Mouse (Mus musculus) G1E (cell line): ENCODE data around the gene Aldh1a3.

Experiments
- CTCF ChIP-seq: IDR thresholded peaks from 2 replicates; pipeline ENCODE4 v1.5.1; 2012; ENCODE audit warnings: low read depth, low read length, inconsistent platforms, mixed read lengths
- GATA1 ChIP-seq: IDR thresholded peaks from 2 replicates; pipeline ENCODE4 v1.6.1; 2012; ENCODE audit warnings: borderline replicate concordance, low read length, inconsistent platforms, mixed read lengths
- POLR2AphosphoS5 ChIP-seq: IDR thresholded peaks from 2 replicates; pipeline ENCODE4 v1.6.1; 2012; ENCODE audit warnings: low read depth, low read length, inconsistent platforms; ENCODE audit not compliant: insufficient replicate concordance
- TAL1 ChIP-seq: conservative IDR thresholded peaks from 2 replicates; pipeline ENCODE4 v1.6.1; 2012; ENCODE audit warnings: low read depth, low read length, inconsistent platforms, mixed read lengths

DNA sequence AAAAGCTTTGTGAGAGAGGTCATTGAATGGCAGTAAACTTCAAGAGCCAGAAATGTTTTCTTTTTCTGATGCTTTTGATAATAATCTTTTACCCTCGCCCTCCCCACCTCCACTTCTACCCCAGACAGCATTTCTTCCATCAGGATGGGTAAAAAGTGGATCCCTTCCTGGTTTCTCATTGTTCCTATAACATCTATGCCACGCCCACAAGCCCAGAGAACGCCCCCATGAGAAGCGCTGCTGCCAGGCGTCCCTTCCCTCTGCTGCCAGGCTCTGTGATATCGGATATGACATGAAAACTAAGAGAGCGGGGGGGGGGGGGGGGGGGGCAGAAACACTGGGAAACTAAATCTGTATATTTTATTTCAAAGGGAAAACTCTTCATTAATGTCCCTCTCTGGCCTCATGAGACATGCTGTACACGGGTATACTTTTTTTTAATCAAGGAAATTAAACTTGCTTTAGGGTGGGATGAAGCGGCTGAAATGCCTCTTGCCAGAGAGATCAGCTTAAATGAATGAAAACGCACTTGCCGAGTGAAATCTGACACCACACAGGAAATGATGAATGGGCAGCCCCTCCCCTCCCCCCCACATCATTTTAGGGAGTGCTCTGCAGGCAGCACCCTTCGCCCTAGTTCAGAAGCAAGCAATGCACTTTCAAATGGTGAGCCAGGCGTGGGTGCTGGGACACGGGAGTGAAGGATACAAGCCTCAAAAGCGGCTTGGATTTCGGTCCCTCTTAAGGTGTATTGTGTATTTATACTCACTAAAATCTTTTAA, 22.8 kb upstream of the Aldh1a3 start:
- TF ChIP-seq POLR2AphosphoS5, result no peak
- no peak for TF ChIP-seq CTCF
- no peak for TF ChIP-seq GATA1
- no peak for TF ChIP-seq TAL1
